Mouse (Mus musculus) kidney, adult 2 months (tissue): Measurements from ENCODE around the gene Ssna1.

Experiments used
- CTCF ChIP-seq: fragments of 200-500 bp; conservative IDR thresholded peaks from 2 replicates; pipeline ENCODE4 v1.5.1; 2011; ENCODE audit warnings: low read depth, mild to moderate bottlenecking, control low read depth, low read length, moderate library complexity, mixed read lengths; ENCODE audit not compliant: insufficient read depth, insufficient read length
- POLR2A ChIP-seq: fragments of 200-500 bp; IDR thresholded peaks from one replicate; pipeline ENCODE4 v1.6.1; 2011; ENCODE audit warnings: low read depth, low read length, control low read depth

DNA sequence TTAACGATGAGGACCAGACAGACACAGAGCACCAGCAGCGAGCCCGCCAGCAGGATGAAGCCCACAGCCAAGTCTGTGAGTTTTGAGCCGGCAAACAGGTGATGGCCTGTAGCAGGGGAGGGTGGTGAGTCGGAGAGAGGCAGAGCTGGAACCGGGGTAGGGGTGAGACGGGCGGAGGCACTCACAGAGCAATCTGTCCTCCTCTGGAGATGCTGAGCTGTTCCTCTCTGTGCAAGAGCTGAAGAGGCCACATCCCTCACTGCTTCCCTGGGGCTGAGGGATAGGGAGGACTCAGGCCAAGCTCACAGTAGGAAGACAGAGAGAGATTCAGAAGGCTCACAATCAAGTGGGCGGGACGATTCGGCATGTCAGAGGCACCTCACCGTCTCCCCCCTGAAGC, 41.2 kb downstream of the Ssna1 start:
- TF ChIP-seq CTCF (no peak), POLR2A (no peak)
